Mouse (Mus musculus): ENCODE measurements around the gene Abl1.

GRCm38 (mm10) chr2:31757472-31757871, 69.3 kb downstream of the Abl1 start:
- TF ChIP-seq CTCF (IDR thresholded peaks at IDR 0.05; ENCODE audit: insufficient read depth, low read length) (no peak), POLR2A (IDR thresholded peaks at IDR 0.05; ENCODE audit: borderline replicate concordance, extremely low read depth, low read depth, low read length) (no peak)
